Mouse (Mus musculus) mature B cell (primary cell): Measurements from ENCODE around the gene Loxl1.

Source experiments
- in situ Hi-C: fragments of 300-500 bp; cut with MboI; formaldehyde crosslinking; loops from 2 replicates; pipeline ENCODE4 v1.14.3; 2019

The Loxl1 gene

DNA sequence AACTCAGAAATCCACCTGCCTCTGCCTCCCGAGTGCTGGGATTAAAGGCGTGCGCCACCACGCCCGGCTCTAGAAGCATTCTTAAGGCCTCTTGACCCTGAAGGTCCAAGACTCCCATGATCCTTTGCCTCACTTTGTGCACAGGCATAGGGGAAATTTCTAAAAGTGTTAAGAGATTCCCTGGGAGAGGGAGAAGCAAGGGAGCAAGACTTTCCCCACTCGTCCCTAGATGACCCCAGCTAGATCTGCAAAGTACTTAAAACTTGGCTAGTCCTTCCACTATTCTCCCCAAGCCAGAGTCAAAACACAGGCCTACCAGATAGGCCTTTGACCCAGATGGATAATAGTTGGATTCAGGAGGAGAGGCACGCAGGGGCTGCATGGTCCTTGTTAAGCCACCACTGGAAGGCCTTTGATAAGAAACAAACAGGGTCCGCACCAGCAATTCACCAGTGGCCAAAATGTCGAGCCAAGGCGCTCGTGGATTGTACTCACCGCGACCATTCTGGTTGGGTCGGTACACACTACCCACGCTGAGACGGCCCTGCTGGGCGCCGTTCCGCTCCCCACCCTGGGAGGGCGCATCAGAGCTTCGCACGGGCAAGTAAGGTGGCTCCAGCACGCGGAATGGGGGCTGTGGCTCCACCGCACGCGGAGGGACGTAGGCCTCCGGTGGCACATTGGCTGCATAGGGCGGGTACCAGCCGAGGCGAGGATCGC lies 1.6 kb downstream of the Loxl1 start:
- in situ Hi-C loops = no loop called here

DNA sequence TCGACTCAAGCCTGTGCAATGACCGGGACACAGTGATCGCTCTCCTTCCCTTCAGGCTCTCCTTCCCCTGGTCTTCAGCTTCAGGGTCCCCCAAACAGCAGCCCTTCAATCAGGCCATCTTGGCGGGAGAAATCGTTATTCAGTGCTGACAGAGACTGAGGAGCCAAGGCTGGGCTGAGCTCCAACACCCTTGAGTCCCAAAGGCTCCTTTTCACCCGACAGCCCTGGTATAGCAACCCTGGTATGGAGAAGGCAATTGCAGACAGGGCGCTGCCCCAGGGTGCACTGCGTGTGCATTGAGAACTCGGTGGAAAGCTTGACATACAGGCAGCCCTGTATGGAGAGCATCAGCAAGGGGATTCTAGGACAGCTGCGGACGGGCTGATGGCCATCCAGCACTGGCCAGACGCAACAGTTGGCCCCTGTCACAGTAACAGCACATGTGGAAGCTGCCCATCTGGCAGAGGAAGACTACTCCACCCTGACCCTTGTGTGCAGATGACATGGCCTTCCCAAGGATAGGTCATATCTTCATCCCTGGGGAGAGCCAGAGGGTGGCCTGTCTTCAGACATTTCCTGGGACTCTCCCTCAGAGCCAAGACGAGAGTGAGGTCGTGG lies 2.8 kb downstream of the Loxl1 start:
- in situ Hi-C loops = no loop called here

DNA sequence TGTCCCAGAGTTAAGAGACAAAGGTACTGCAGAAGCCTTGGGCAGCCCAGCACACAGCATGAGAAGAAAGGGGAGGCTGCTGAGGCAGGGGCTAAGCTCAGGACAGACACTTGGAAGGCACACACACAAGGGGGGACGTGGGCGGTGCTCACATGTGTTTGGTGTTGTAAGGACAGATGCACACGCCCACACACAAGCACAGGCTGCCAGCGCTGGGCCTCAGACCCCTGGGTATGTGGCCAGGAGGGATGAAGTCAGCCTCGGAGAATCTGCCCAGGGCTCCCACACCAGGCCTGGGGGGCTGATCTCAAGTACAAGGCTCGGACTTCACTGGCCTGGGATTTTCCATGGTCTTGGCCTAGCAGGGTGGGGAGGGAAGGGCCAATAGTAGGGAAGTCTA lies 4.6 kb downstream of the Loxl1 start:
- in situ Hi-C loops = no loop called here

DNA sequence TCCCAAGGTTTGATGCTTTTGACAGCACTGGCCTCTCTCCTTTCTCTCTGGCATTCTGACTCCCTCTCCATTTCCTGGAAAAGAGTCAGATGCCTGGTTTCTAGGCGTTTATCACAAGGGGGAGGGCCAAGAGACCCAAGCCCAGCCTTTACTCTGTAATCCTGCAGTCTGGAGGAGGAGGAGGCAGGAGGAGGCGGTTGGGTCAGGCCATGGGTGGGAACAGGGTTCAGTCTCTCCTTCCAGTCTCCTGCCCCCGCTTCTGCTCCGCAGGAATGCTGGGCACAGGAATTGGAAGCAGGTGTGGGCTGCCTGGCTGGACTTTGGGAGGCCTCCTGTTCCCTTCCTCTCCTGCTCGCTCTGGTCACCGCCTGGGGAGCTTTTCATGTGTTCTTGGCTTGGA lies 7.3 kb downstream of the Loxl1 start:
- in situ Hi-C loops = no loop called here

DNA sequence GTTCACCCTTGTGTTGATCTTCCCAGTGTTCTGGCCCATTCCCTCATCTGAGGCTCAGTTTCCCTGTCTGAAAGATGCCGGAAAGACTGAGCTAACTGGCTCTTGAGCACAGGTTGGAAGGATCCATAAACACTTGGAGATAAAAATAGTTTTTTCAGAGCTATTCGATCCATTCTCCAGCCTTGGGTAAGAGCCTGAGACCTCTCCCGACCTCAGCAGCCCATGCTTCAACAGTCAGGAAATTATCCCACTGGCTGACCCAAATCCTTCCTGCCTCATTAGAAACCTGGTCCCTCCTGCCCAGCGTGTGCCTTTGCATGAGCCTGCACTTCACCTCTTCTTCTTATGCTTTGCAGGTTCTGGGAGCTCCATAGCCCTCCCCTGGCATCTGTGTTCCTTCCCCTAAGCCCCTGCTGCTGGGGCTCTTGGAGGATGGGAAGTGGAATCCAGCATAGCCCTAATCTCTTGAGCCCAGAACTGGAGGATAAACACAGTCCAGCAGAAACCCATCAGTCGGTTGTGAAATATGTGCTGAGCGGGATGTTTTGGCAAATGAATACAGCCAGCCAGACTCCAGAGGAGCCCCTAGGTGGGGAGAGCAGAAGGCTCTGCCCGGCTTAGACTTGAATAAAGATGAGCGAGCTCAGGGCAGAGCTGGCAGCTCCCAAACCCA lies 9.3 kb downstream of the Loxl1 start:
- in situ Hi-C loops = no loop called here

DNA sequence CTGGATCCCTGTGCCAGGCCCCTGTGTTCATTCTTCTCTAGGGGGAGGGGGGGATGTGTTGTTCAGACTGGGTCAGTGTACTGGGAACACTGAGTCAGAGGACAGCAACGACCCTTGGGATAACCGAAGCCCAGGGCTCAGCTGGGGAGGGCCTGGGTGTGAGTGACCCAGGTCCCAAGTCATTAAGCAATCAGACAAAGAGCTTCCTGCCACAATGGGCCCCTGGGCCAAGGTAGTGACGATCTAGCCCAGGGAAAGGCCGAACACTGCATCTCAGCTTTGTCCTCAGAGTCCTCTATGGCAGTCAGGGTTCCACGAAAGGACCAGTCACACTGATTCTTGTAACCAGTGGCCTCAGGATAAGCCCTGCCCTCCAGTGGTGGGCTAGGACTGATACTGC lies 9.9 kb downstream of the Loxl1 start:
- in situ Hi-C loops = no loop called here

DNA sequence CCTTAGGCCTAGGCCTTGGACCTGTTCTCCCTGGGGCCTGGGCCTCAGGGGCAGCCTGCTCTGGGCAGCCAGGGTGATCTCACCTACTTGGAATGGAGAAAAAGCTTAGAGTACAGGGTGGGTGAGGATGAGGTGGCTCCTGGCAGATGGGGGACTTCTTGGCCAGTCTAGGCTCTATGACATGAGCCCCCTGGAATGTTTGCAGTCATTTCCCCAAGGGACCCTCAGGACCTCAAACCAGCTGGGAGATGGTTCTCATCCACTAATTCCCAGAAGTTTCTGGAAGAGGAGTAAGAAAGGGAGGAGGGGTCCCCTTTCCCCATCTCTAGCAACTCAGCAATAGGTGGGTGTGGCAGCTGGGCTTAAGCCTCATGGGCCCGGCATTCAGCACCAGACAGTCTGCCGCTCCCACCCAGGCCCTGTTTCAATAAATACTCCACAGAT lies 13.6 kb downstream of the Loxl1 start:
- in situ Hi-C loops = no loop called here

DNA sequence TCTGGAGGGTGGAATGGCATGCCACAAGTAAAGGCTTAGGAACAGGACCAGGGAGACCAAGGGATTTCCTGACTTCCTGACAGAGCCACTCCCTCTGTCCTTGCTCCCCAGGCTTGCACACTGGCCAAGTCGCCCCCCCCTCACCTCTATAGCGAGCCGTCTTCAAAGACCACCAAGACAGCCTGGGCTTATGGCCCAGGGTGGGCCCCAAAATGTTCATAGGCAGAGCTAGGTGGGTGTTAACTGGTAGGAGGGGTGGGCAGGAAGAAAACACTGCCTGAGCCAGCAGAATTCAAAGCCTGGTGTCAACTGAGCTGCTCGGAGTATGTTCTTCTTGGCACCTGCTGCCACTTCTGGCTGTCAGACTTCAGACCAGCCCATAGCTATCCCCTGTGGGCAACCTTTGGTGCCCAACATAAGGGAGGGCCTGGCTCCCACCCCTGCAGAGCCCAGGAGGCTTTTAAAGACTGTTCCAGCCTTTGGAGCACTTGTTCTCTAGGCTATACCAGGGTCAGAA lies 15.0 kb downstream of the Loxl1 start:
- in situ Hi-C loops = no loop called here

DNA sequence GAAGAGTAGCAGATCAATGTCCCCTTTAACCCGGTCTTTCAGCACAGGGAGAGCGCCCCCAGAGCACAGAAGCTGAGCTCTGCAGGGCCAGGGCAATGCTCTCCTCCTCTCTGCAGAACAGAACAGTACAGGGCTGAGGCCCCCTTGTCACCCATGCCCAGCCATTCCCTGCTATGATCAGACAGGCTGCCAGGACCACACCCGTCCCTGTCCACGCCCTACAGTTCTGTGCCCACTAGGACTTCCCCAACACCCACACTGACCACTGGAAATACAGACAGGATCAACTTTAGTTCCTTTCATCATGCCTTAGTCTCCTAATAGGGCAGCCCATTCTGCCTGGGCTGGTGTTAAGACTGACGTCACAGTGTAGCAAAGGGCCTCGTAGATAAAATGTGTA lies 15.9 kb downstream of the Loxl1 start:
- in situ Hi-C loops = no loop called here

DNA sequence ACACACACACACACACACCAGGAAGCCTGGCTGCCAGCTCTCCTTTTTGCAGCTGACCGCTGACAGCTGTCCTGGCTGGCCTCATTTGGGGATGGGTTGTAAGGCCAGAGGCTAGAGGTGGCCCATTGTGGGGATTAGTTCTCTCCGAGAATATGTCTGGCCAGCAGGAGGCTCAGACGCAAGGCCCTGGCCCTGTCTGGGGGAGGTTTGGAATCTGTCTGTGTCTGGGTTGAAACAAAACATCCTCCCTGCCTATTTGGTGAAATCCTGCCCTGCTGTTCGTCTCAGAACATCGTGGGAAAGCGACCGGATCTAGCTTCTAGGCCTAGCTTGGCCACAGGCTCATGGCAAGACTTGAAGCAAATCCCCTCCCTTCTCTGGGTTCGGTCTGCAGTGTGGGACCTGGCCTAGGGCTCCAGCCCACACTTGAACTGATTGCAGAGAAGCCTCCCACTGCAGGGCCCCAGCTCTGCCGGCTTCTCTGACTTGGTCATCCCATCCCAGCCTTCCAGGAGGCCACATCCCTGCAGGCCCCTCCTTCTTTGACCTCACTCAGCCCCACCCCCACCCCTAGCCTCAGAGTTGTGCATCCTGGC lies 17.1 kb downstream of the Loxl1 start:
- in situ Hi-C loops = no loop called here

DNA sequence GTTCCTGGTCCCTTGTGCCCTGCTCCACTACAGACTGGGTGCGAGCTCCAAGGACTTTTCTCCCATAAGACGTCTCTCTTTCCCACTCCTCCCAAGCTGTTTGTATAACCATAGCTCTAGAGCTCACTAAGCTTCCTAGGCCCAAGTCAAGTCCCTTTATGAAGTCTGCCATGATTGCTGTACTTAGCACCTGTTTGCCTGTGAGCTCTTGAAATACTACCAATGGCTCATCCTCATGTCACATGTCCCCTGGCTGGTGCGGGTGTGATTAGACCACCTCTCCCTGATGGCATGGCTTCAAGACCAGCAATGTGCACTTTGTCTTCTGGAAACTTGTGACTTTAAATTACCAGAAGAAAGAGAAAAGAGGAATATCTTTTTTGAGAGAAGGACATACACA lies 17.6 kb downstream of the Loxl1 start:
- in situ Hi-C loops = no loop called here

DNA sequence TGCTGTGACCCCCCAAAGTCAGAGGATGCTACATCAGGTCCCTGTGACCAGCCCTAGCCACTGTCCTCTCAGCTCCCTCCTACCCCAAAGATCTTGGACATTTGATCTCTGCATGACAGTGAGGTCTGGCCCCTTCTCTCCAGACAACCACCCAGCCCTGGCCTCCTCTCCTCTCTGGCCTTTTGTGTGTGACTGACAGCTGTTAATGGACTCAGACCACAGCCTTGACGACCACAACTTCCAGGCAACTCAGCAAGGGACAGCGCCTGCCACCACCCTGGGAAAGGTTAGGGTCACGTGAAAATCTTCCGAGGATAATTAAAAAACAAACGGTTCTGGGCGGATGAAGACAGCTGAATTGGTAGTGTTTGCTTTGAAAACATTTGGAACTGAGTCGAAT lies 18.5 kb downstream of the Loxl1 start:
- in situ Hi-C loops = no loop called here

DNA sequence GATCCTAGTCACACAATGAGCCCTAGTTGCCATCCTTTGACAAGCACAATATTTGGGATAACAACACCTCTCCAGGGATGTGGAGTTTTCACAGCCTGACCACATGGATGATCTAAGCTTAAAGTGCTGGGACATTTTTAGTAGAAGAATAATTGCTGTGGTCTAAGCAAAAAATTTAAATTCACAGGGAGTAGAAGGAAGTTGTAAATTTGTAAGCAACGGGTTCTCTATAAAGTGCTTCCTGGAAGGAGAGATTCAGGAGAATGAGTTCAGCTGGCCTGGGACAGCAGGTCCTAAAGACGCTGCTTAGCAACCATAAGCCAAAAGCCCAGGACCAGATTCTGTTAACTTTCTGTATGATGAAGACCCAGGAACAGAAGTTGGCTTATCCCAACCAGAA lies 23.1 kb downstream of the Loxl1 start:
- in situ Hi-C loops = no loop called here

DNA sequence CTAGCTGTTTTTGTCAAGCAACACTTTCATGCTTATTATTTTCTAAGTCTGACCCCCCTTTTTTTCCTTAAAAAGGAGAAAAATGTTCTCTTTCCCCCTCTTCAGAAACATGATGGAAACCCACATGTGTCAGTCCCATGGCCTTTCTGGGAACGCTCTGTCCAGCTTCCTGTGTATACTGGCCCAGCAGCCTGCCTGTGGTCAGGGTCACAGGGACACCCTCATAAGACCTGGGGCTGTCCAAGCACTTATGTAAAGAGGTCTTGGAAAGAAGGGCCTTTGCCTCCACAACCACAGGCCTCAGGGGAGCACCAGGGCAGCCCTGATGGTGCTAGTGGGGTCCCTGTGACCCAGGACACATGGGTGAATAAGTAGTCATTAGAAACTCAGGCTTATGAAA lies 23.9 kb downstream of the Loxl1 start:
- in situ Hi-C loops = no loop called here

DNA sequence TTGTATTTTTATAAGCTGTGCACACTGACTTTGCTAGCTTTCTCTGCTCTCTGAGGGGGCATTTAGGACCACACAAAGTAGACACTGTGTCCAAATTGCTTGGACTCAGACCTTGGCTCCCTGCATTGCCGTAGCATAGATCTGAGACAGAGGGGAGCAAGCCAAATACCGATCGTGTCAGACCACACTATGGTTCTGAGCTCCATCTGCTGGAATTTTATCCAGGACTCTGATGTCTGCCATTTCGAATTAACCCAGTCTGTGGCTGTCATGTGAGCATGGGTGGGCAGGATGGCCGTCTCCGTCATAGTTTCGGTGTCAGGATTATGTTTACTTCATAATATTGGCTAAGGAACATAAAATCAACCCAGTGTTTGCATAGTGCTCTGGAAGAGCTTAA lies 29.6 kb downstream of the Loxl1 start:
- in situ Hi-C loops = loop anchor here (5.0 kb wide), 1 partner anchor 41 kb away; no protein-coding TSS in a partner anchor

DNA sequence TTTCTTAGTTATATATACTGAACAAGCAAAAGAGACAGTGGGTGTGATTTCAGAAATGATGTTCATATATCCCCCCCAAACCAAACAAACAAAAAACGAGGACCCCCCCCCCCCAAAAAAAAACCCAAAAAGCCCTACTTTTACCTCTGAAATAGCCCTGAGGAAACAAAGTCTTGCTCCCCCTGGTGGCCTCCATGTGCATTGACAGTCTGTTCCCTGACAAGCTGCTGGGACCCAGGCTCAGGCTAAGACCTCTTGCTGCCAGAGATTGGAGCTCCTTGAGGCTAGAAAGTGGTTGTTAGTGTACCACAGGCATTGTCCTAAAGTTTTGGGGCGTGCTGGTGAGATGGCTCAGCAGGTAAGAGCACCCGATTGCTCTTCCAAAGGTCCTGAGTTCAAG lies 31.4 kb downstream of the Loxl1 start:
- in situ Hi-C loops = loop anchor here (5.0 kb wide), 1 partner anchor 39 kb away; no protein-coding TSS in a partner anchor

DNA sequence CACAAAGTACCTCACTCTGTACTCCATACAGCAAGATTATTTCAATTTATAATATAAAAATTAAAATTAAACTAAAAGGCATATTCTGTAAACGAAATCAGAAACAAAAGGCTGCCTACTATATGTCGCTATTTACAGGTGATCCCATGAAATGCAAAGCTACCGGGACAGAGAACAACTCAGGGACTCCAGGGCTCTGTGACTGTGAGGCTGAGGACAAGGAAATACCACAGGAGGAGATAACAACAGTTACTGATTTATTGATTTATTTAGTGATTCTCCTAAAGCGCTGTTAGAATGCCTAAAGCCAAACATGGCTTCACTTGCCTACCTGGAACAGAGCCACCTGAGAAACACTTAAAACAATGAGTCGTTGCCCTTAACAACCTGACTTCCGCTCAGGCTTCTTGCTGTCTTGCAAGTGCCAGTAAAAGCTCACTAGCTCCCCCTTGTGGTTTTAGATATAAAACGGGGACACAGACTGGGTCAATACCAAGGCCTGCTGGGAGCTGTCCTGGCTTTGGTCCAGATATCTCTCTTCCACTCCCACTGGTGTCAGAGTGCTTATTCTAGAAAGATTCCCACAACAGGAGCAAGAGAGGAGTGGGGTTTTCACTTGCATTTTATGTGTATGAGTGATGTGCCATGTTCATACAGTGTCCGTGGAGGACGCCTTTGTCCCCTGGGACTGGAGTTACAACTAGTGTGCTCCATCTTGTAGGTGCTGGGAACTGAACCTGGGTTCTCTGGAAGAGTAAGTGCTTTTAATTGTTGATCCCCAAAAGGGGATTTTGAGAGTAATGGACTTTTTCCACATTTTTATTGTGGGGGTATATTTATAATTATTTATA lies 32.5 kb downstream of the Loxl1 start:
- in situ Hi-C loops = loop anchor here (5.0 kb wide), 1 partner anchor 38 kb away; no protein-coding TSS in a partner anchor

DNA sequence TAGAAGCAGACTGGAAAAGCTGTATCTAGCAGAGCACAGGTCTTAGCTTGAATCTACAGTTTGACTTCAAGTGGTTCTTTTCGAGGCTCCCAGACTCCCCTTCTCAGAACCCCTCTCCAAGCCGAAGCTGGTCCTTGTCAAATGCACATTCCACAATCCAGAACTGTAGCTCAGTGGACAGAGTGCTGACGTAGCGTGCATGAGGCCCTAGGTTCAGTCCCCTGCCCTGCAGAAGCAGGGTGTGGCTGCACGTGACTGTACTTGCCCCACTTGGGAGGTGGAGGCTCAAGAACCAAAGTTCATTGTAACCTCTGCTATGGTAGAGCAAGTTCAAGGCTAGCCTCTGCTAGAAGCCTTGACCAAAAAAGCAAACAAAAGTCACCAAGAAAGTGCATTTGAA lies 33.2 kb downstream of the Loxl1 start:
- in situ Hi-C loops = loop anchor here (5.0 kb wide), 1 partner anchor 37 kb away; no protein-coding TSS in a partner anchor

DNA sequence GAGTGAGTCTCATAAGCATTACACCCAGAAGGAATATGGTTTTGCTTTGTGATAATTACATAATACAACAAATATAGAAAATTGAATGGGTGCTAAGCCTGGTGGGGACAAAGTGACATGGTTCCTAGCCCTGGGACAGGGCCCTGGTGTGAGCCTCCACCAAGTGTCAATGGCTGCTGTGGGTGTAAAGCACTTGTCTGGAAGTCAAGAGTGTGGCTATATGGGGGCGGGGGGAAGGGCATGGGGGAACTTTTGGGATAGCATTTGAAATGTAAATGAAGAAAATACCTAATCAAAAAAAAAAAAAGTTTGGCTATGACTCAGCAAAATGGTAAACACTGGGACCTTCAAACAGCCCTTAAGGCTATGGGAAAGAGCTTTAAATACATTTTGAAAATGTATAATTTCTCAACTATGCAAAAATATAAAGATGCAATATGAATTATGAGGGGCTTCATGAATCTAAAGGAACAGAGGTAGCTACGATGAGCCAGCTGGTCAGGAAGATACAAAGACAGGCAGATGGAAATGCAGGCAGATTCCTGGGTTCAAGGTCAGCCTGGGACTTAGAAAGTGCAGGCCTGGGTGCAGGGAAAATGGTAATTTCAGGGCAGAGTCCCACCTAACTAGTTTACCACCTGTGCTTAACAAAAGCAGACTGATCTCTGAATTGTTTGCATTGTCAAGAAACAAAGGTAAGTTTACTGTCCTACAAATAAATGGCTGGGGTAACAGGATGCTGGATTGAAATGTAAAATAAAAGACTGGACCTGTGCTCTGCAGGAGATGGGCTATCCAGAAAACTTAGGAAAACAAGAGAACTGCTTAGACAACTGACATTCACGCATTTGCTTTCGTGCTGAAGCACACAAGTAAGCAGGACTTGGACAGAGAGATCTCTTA lies 33.9 kb downstream of the Loxl1 start:
- in situ Hi-C loops = no loop called here

DNA sequence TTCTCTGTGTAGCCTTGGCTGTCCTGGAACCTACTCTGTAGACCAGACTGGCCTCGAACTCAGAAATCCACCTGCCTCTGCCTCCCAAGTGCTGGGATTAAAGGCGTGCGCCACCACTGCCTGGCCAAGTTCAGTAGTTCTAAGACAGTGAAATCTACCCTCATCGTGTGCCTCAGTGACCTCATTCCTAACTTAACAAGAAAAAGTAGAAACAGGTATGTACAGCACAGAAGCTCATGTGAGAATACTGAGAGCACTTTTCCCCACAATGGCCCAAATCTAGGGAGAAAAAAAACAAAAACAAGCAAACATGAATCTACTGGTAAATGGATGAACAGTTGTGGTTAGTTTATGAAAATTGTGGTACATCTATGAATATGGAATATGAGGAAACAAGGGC lies 34.7 kb downstream of the Loxl1 start:
- in situ Hi-C loops = no loop called here
